Mouse (Mus musculus) urinary bladder, postnatal 4 days (tissue): Measurements from ENCODE around the gene Tbc1d10b.

Experiments used
- DNase-seq, 2 experiments: peaks; one replicate each; pipeline ENCODE4 v3.0.0; 2021 to 2022; ENCODE audit warnings: low spot score in 2 of 2

The Tbc1d10b gene

DNA sequence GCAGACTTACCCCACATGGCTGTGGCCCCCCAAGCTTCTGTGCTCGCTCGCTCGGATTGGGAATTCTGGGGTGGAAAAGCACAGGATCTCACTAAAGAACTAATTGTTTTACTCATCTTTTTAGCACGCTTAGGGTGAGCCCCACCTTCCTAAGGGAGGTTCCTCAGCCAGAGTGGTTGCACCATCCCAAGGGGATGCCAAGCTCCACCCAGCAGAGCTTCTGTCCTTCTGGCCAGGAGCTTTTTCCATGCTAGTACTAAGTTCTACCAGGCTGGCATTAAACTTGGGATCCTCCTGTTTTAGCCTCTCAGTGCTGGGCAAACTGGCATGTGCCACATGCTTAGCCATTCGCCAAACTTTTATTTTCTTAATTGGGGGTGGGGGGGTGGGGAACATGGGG, 45.7 kb downstream of the Tbc1d10b start:
- DNase-seq: no peak

- no peak for DNase-seq
Observed at GRCm38 (mm10) chr7:127157548-127157947, 50.7 kb downstream of the Tbc1d10b start.

DNA sequence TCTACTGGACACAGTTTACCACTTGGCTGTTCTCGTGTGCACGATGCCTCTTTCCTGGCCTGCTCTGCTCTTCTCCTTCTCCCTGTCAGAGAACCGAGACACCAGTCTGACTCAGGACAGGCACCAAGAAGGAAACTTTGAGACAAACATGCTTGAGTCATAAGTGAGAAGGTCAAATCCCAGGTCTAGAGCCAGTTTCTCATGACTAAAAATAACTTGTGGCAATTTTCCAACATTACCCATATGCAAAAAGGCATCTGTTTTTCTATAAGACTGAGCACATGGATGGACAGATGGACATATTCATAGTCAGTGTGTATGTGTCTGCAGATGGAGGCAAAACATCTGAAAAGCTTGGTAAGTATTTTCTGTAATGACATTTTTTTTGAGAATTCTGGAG, 54.8 kb downstream of the Tbc1d10b start:
- DNase-seq: no peak

DNA sequence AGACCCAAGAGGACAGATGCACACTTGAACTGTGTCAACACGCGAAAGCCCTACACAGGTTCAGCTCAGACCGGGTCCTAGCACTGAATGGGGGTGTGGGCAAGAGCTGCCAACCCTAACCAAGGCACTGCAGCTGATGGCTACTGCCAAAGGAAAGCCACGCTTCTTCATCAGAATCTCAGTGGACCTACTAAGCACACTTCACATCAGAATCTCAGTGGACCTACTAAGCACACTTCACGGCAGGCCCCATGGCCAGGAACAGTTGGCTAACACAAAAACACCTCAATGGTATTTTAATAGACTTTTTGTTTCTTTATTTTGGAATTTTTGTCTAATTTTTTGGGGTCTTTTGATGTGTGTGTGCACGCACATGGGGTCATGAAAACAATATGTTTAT, 55.8 kb downstream of the Tbc1d10b start:
- no peak for DNase-seq

DNA sequence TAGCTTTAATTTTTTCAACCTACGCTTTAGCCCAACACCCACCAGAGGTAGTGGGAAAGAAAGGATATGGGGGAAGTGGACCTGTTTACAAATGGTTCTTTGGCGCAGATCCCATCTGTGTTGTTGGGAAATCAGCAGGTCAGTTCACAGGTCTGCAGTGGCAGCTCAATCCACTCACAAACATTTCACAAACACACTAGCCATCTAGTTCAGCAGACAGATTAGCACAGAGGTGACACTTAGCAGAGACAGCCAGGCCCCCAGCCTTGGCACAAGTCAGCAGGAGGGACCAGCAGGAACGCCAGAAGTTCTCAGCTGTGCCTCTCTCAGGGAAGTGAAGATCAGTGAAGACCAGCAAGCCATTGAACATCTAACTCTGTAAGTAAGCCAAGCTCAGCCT, 60.4 kb downstream of the Tbc1d10b start:
- no peak for DNase-seq
